Mouse (Mus musculus) MEL (cell line): ENCODE measurements around the gene She. TPM values are rescaled to one million over a fixed set of nuclear protein-coding genes. Genes with fewer than 3 reads are reported as not detected.

Experiments used
- DNase-seq: peaks from one replicate; pipeline ENCODE4 v3.0.0; 2011; ENCODE audit warnings: low read depth, low spot score
- H3K27ac ChIP-seq: 2 replicates; pipeline ENCODE4 v1.5.1; 2012; ENCODE audit warnings: low read depth, mild to moderate bottlenecking, control low read depth, low read length, moderate library complexity; ENCODE audit not compliant: control insufficient read depth
- H3K27me3 ChIP-seq, 2 experiments: fragments of 150-350 bp in 1 of 2; sonication (generic) in 1 of 2; 2 replicates each; pipeline ENCODE4 v1.6.1; 2012; ENCODE audit warnings: low read length in 2 of 2, mild to moderate bottlenecking in 2 of 2, improper control_type of control experiment in 1 of 2, moderate library complexity in 1 of 2; ENCODE audit not compliant: insufficient read depth in 2 of 2, control insufficient read depth in 1 of 2
- H3K36me3 ChIP-seq, 2 experiments: 2 replicates each; pipeline ENCODE4 v1.6.1; 2012 to 2014; ENCODE audit warnings: low read length in 2 of 2, improper control_type of control experiment in 1 of 2, inconsistent platforms in 1 of 2, mild to moderate bottlenecking in 1 of 2; ENCODE audit not compliant: insufficient read depth in 2 of 2, control insufficient read depth in 1 of 2
- H3K4me1 ChIP-seq, 2 experiments: fragments of 150-350 bp in 1 of 2; sonication (generic) in 1 of 2; 2 replicates each; pipeline ENCODE4 v1.6.1; 2012; ENCODE audit warnings: low read length in 2 of 2, improper control_type of control experiment in 1 of 2, mild to moderate bottlenecking in 1 of 2; ENCODE audit not compliant: insufficient read depth in 2 of 2, control insufficient read depth in 1 of 2
- H3K4me3 ChIP-seq, 2 experiments: fragments of 150-350 bp in 1 of 2; sonication (generic) in 1 of 2; 2 replicates each; pipeline ENCODE4 v1.5.1; 2012; ENCODE audit warnings: low read depth in 2 of 2, low read length in 2 of 2, mild to moderate bottlenecking in 2 of 2, moderate library complexity in 2 of 2, control low read depth in 1 of 2, improper control_type of control experiment in 1 of 2; ENCODE audit not compliant: control insufficient read depth in 1 of 2, insufficient read depth in 1 of 2
- H3K79me2 ChIP-seq: 2 replicates; pipeline ENCODE4 v1.6.1; 2012; ENCODE audit warnings: mild to moderate bottlenecking, low read length, moderate library complexity; ENCODE audit not compliant: control insufficient read depth, poor library complexity, insufficient read depth
- H3K9ac ChIP-seq: 2 replicates; pipeline ENCODE4 v1.6.1; 2012; ENCODE audit warnings: low read depth, mild to moderate bottlenecking, control low read depth, low read length, moderate library complexity; ENCODE audit not compliant: control insufficient read depth, poor library complexity, severe bottlenecking
- H3K9me3 ChIP-seq: fragments of 150-350 bp; sonication (generic); replicated peaks from 2 replicates; pipeline ENCODE4 v1.6.1; 2012; ENCODE audit warnings: mild to moderate bottlenecking, low read length, improper control_type of control experiment, moderate library complexity; ENCODE audit not compliant: insufficient read depth
- CHD1 ChIP-seq: IDR thresholded peaks from 2 replicates; pipeline ENCODE4 v1.6.1; 2012; ENCODE audit warnings: low read depth, mild to moderate bottlenecking, inconsistent platforms, low read length, improper control_type of control experiment
- CHD2 ChIP-seq: IDR thresholded peaks from 2 replicates; pipeline ENCODE4 v1.6.1; 2011; ENCODE audit warnings: low read length, improper control_type of control experiment
- CTCF ChIP-seq, 3 experiments: IDR thresholded peaks in 2 of 3; conservative IDR thresholded peaks in 1 of 3; 2 replicates each; pipeline ENCODE4 v1.5.1; 2011 to 2012; ENCODE audit warnings: low read length in 3 of 3, low read depth in 2 of 3, mild to moderate bottlenecking in 2 of 3, improper control_type of control experiment in 1 of 3, inconsistent platforms in 1 of 3, mixed read lengths in 1 of 3, moderate library complexity in 1 of 3; ENCODE audit not compliant: control insufficient read depth in 1 of 3, insufficient read depth in 1 of 3, poor library complexity in 1 of 3, severe bottlenecking in 1 of 3
- E2F4 ChIP-seq: IDR thresholded peaks from 2 replicates; pipeline ENCODE4 v1.6.1; 2011; ENCODE audit warnings: low read depth, low read length, improper control_type of control experiment, borderline replicate concordance
- ELF1 ChIP-seq: IDR thresholded peaks from 2 replicates; pipeline ENCODE4 v1.6.1; 2014; ENCODE audit warnings: low read depth, mild to moderate bottlenecking, inconsistent platforms, low read length, improper control_type of control experiment, moderate library complexity
- EP300 ChIP-seq, 2 experiments: IDR thresholded peaks; 2 replicates each; pipeline ENCODE4 v1.6.1; 2011; ENCODE audit warnings: improper control_type of control experiment in 2 of 2, low read length in 2 of 2, low read depth in 1 of 2, mild to moderate bottlenecking in 1 of 2
- GABPA ChIP-seq: IDR thresholded peaks from 2 replicates; pipeline ENCODE4 v1.6.1; 2012; ENCODE audit warnings: low read depth, mild to moderate bottlenecking, inconsistent platforms, low read length, improper control_type of control experiment, moderate library complexity
- JUND ChIP-seq: IDR thresholded peaks from 2 replicates; pipeline ENCODE4 v1.6.1; 2011; ENCODE audit warnings: low read depth, mild to moderate bottlenecking, improper control_type of control experiment, low read length
- MAFK ChIP-seq: IDR thresholded peaks from 2 replicates; pipeline ENCODE4 v1.6.1; 2011; ENCODE audit warnings: low read depth, mild to moderate bottlenecking, low read length, improper control_type of control experiment, borderline replicate concordance
- MAX ChIP-seq: IDR thresholded peaks from 2 replicates; pipeline ENCODE4 v1.6.1; 2011; ENCODE audit warnings: low read length, improper control_type of control experiment
- MYB ChIP-seq: IDR thresholded peaks from 2 replicates; pipeline ENCODE4 v1.6.1; 2011; ENCODE audit warnings: mild to moderate bottlenecking, low read depth, low read length, improper control_type of control experiment
- NRF1 ChIP-seq: IDR thresholded peaks from 2 replicates; pipeline ENCODE4 v1.6.1; 2014; ENCODE audit warnings: low read depth, mild to moderate bottlenecking, inconsistent platforms, low read length, improper control_type of control experiment, moderate library complexity; ENCODE audit not compliant: poor library complexity, insufficient read depth, severe bottlenecking
- POLR2AphosphoS2 ChIP-seq: IDR thresholded peaks from 2 replicates; pipeline ENCODE4 v1.6.1; 2011; ENCODE audit warnings: low read length, improper control_type of control experiment
- POLR2AphosphoS5 ChIP-seq: IDR thresholded peaks from 2 replicates; pipeline ENCODE4 v1.6.1; 2012; ENCODE audit warnings: low read depth, borderline replicate concordance, mild to moderate bottlenecking, inconsistent platforms, low read length, moderate library complexity, mixed read lengths
- RAD21 ChIP-seq: IDR thresholded peaks from 2 replicates; pipeline ENCODE4 v1.6.1; 2011; ENCODE audit warnings: mild to moderate bottlenecking, low read depth, low read length, improper control_type of control experiment
- SIN3A ChIP-seq: IDR thresholded peaks from 2 replicates; pipeline ENCODE4 v1.6.1; 2012; ENCODE audit warnings: low read length, improper control_type of control experiment, inconsistent platforms
- SMC3 ChIP-seq: IDR thresholded peaks from 2 replicates; pipeline ENCODE4 v1.6.1; 2011; ENCODE audit warnings: low read depth, low read length, improper control_type of control experiment
- TAL1 ChIP-seq: IDR thresholded peaks from 2 replicates; pipeline ENCODE4 v1.6.1; 2012; ENCODE audit warnings: mild to moderate bottlenecking, inconsistent platforms, low read length, moderate library complexity, mixed read lengths
- TBP ChIP-seq: IDR thresholded peaks from 2 replicates; pipeline ENCODE4 v1.8.0; 2011; ENCODE audit warnings: low read depth, low read length, improper control_type of control experiment
- USF2 ChIP-seq, 2 experiments: IDR thresholded peaks; 2 replicates each; pipeline ENCODE4 v1.6.1; 2011 to 2012; ENCODE audit warnings: improper control_type of control experiment in 2 of 2, low read length in 2 of 2, borderline replicate concordance in 1 of 2, inconsistent platforms in 1 of 2, low read depth in 1 of 2, mild to moderate bottlenecking in 1 of 2; ENCODE audit not compliant: insufficient read depth in 1 of 2
- ZC3H11A ChIP-seq: IDR thresholded peaks from 2 replicates; pipeline ENCODE4 v1.6.1; 2012; ENCODE audit warnings: low read depth, mild to moderate bottlenecking, inconsistent platforms, low read length, improper control_type of control experiment
- ZKSCAN1 ChIP-seq: IDR thresholded peaks from 2 replicates; pipeline ENCODE4 v1.6.1; 2012; ENCODE audit warnings: low read depth, mild to moderate bottlenecking, inconsistent platforms, low read length, improper control_type of control experiment, moderate library complexity
- ZMIZ1 ChIP-seq: IDR thresholded peaks from 2 replicates; pipeline ENCODE4 v1.6.1; 2012; ENCODE audit warnings: low read depth, mild to moderate bottlenecking, inconsistent platforms, low read length, improper control_type of control experiment, moderate library complexity
- ZNF384 ChIP-seq: IDR thresholded peaks from 2 replicates; pipeline ENCODE4 v1.6.1; 2012; ENCODE audit warnings: low read depth, mild to moderate bottlenecking, inconsistent platforms, low read length, improper control_type of control experiment
- polyA plus RNA-seq, 2 experiments: library from polyadenylated mRNA; stranded (reverse) in 1 of 2; unstranded in 1 of 2; fragments of >175 nt in 1 of 2; fragments of >200 nt in 1 of 2; gene quantifications; 2 replicates each; pipeline versions ENCODE4 v1.2.1 to v1.2.4; 2012; ENCODE audit warnings: low replicate concordance in 2 of 2, low read depth in 1 of 2; ENCODE audit not compliant: insufficient read length in 2 of 2, insufficient read depth in 1 of 2, missing spikeins in 1 of 2
- total RNA-seq: library from RNA; depleted of rRNA; stranded (reverse); fragments of 300-350 nt; gene quantifications from 2 replicates; pipeline ENCODE4 v1.2.3, GENCODE M21; 2012

She gene
- total and polyA plus RNA-seq, 3 experiments: 3.3 to 3.5 TPM; not detected in 1

- peaks cover 1 to 14% of the 10 kb centered on the region in 2 experiments for H3K4me1 ChIP-seq
- no peak overlapping the region for H3K27ac ChIP-seq
- H3K36me3 ChIP-seq: peaks cover 0 to 11% of the 10 kb centered on the region in 2 experiments; a peak in 2 of 4 replicates
- H3K9ac ChIP-seq: no peak overlapping the region
- no peak for DNase-seq
- no peak for TF ChIP-seq ZMIZ1
- TF ChIP-seq SIN3A: no peak
- no peak for TF ChIP-seq TAL1
- no peak for TF ChIP-seq ZKSCAN1
- TF ChIP-seq USF2 (IDR thresholded peaks at IDR 0.05; ENCODE audit: borderline replicate concordance in 1 of 2, insufficient read depth in 1 of 2, low read depth in 1 of 2, low read length in 2 of 2): no peak
- no peak for TF ChIP-seq CHD2
- TF ChIP-seq CHD1: no peak
- no peak for TF ChIP-seq E2F4
- TF ChIP-seq ELF1: no peak
- no peak for TF ChIP-seq SMC3
- no peak for TF ChIP-seq GABPA
- TF ChIP-seq ZC3H11A: no peak
- TF ChIP-seq EP300 (IDR thresholded peaks at IDR 0.05; ENCODE audit: low read depth in 1 of 2, low read length in 2 of 2): no peak
- no peak for TF ChIP-seq POLR2AphosphoS5
- TF ChIP-seq RAD21: no peak
- no peak for TF ChIP-seq MYB
- TF ChIP-seq MAFK: no peak
- no peak for TF ChIP-seq CTCF (IDR thresholded peaks at IDR 0.05 in 2 of 3, conservative IDR thresholded peaks at IDR 0.05 in 1 of 3; ENCODE audit: control insufficient read depth in 1 of 3, insufficient read depth in 1 of 3, low read depth in 2 of 3, low read length in 3 of 3, poor library complexity in 1 of 3, severe bottlenecking in 1 of 3)
- no peaks in the 10 kb centered on the region for H3K79me2 ChIP-seq
- no peaks in the 10 kb centered on the region for H3K9me3 ChIP-seq
- no peaks in the 10 kb centered on the region for H3K27me3 ChIP-seq
- no peak overlapping the region for H3K4me3 ChIP-seq
Observed at GRCm38 (mm10) chr3:89865020-89865419, 33.9 kb downstream of the She start.

GRCm38 (mm10) chr3:89865764-89866163 lies 34.6 kb downstream of the She start:
- Histone ChIP-seq H3K27me3 (no peaks in the 10 kb centered on the region), H3K36me3 (peaks cover 0 to 18% of the 10 kb centered on the region in 2 experiments; a peak in 2 of 4 replicates), H3K9me3 (no peaks in the 10 kb centered on the region), H3K79me2 (no peaks in the 10 kb centered on the region), H3K4me1 (peaks cover 4 to 21% of the 10 kb centered on the region in 2 experiments), H3K9ac (no peak overlapping the region), H3K4me3 (no peak overlapping the region), H3K27ac (no peak overlapping the region)
- no peak for DNase-seq
- TF ChIP-seq MAX (no peak), JUND (no peak), TBP (no peak), NRF1 (no peak), CTCF (IDR thresholded peaks at IDR 0.05 in 2 of 3, conservative IDR thresholded peaks at IDR 0.05 in 1 of 3; ENCODE audit: control insufficient read depth in 1 of 3, insufficient read depth in 1 of 3, low read depth in 2 of 3, low read length in 3 of 3, poor library complexity in 1 of 3, severe bottlenecking in 1 of 3) (no peak), MAFK (no peak), ZNF384 (no peak), POLR2AphosphoS2 (no peak), ZMIZ1 (no peak)
